Mouse (Mus musculus): Measurements from ENCODE around the gene Fut7. TPM values are rescaled to one million over a fixed set of nuclear protein-coding genes. Genes with fewer than 3 reads are reported as not detected.

The Fut7 gene
- not detected in 2 replicates for polyA plus RNA-seq (2014; fragmentation: Nextera tagmentation; extraction: Ambion mirVana)

DNA sequence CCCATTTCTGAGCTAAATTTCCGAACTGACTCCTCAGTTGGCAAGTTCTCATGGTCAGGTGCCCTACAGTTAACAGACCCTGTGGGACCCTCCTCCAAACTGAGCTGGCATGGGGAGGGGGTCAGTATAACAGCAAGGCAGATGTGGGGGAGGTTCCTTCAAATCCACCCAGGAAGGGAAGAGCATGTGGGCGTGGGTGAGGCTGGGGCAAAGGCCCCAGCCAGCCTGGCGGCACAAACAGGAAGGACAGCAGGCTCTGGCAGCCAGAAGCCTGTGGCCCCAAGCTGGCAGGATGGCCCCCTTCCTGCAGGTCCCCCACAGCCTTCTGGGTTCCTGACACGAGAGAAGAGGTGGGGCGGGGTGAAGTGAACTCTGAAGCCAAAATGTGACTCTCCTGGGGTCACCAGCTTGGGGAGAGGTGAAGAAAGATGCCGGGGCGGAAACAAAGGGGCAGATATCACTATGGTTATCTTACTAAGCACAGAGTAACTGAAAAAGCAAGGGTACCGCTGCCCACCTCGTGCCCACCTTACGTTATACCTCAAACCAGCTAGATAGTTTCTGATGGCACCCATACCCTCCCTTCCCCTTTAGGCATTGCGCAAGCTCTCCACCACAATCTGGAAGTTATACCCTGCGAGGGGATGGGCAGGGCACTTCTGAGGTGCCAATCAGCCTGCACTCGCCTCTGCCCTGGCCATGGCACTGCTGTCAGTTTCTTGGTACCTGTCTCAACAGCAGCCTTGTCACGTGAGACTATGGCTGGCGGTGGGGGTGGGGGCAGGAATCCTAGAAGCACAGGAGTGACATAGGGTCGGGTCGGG lies at the start of gene Fut7:
Fut7 (plus strand) TSS at position 681 of the 824 bp plus-strand sequence.
- H3K27ac ChIP-seq (replicated peaks; ENCODE audit: low read depth, low read length): no peak within 1 kb of the TSS

GRCm38 (mm10) chr2:25373431-25373830 lies 49.6 kb upstream of the Fut7 start:
- 49% methylated on average over 2 of the region's 2 CpGs for WGBS
- Histone ChIP-seq H3K27ac (replicated peaks; ENCODE audit: low read depth, low read length) (no peak overlapping the region), H3K9ac (ENCODE audit: low read length) (peak overlapping the region; percentile 77), H3K4me2 (ENCODE audit: low read depth, severe bottlenecking) (peak overlapping the region; percentile 93), H3K36me3 (ENCODE audit: control insufficient read depth, insufficient read depth, low read length) (peaks cover 18% of the 10 kb centered on the region), H3K9me3 (ENCODE audit: control insufficient read depth, low read length) (no peaks in the 10 kb centered on the region), H3K4me3 (ENCODE audit: low read depth, low read length) (peak overlapping the region; percentile 72), H3K27me3 (ENCODE audit: control insufficient read depth, insufficient read depth, low read length) (no peaks in the 10 kb centered on the region), H3K4me1 (ENCODE audit: control insufficient read depth, insufficient read depth, low read length) (peaks cover 21% of the 10 kb centered on the region)
- DNase-seq (ENCODE audit: low spot score) (no peak), ATAC-seq (ENCODE audit: insufficient number of reproducible peaks, low FRiP score, low TSS enrichment, low read depth) (no peak)

More for the DNA sequence above, at the start of gene Fut7:
- no peaks in the 10 kb centered on the region for H3K36me3 ChIP-seq (ENCODE audit: control insufficient read depth, insufficient read depth, low read length)
- peaks cover 26% of the 10 kb centered on the region for H3K27me3 ChIP-seq (ENCODE audit: control insufficient read depth, insufficient read depth, low read length)
- no peaks in the 10 kb centered on the region for H3K9me3 ChIP-seq (ENCODE audit: control insufficient read depth, low read length)
- WGBS: 58% methylated on average over 17 of the region's 17 CpGs
- no peak for ATAC-seq (ENCODE audit: insufficient number of reproducible peaks, low FRiP score, low TSS enrichment, low read depth)
- H3K4me3 ChIP-seq (ENCODE audit: low read depth, low read length): no peak within 1 kb of the TSS
- H3K4me1 ChIP-seq (ENCODE audit: control insufficient read depth, insufficient read depth, low read length): no peaks in the 10 kb centered on the region
- no peak within 1 kb of the TSS for H3K9ac ChIP-seq (ENCODE audit: low read length)
- no peak for DNase-seq (ENCODE audit: low spot score)
- H3K4me2 ChIP-seq (ENCODE audit: low read depth, severe bottlenecking): no peak within 1 kb of the TSS

DNA sequence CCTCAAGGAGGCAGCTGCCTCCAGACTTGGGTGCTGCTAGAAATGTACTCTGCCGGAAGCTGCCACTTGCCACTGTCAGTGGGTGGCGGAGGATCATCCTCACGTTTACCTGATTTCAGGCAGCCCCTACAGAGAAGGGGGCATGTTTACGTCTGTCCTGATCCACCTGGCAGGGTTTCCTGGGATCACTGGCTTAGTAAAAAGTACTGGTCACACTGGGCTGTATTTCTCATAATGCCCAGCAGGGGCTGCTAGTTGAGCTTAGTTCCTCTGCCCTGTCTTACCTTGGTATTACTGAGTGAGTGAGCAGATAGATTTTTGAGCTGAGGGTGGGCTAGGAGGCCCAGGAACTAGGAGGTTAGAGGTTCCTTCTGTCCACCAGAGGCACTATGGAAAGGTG lies 46.5 kb upstream of the Fut7 start:
- ATAC-seq (ENCODE audit: insufficient number of reproducible peaks, low FRiP score, low TSS enrichment, low read depth): no peak
- DNase-seq (ENCODE audit: low spot score): peak; percentile 42
- Histone ChIP-seq H3K27me3 (ENCODE audit: control insufficient read depth, insufficient read depth, low read length) (no peaks in the 10 kb centered on the region), H3K4me2 (ENCODE audit: low read depth, severe bottlenecking) (no peak overlapping the region), H3K27ac (replicated peaks; ENCODE audit: low read depth, low read length) (no peak overlapping the region), H3K36me3 (ENCODE audit: control insufficient read depth, insufficient read depth, low read length) (peaks cover 18% of the 10 kb centered on the region), H3K9me3 (ENCODE audit: control insufficient read depth, low read length) (no peaks in the 10 kb centered on the region), H3K9ac (ENCODE audit: low read length) (no peak overlapping the region), H3K4me1 (ENCODE audit: control insufficient read depth, insufficient read depth, low read length) (peaks cover 18% of the 10 kb centered on the region), H3K4me3 (ENCODE audit: low read depth, low read length) (no peak overlapping the region)
- 66% methylated on average over 4 of the region's 4 CpGs for WGBS

DNA sequence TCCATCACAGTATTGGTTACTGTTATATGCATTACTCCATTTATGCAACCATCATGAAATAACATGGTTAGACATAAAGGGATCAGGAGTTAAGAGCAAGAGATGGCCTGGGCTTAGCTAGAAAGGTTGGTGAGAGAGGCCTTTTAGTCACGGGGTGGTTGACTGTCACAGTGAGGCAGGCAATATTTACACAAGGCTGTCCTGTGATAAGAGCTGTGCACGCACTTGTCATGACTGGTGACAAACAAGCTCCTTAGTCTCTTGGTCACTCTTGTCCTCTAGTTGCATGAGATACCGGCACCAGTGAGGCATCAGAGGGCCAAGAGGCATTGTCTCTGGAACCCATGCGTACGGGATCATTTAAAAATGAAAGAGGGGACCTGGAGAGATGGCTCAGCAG lies 38.6 kb upstream of the Fut7 start:
- Histone ChIP-seq H3K36me3 (ENCODE audit: control insufficient read depth, insufficient read depth, low read length) (no peaks in the 10 kb centered on the region), H3K4me1 (ENCODE audit: control insufficient read depth, insufficient read depth, low read length) (no peaks in the 10 kb centered on the region), H3K27ac (replicated peaks; ENCODE audit: low read depth, low read length) (no peak overlapping the region), H3K27me3 (ENCODE audit: control insufficient read depth, insufficient read depth, low read length) (no peaks in the 10 kb centered on the region), H3K4me2 (ENCODE audit: low read depth, severe bottlenecking) (no peak overlapping the region), H3K9ac (ENCODE audit: low read length) (no peak overlapping the region), H3K9me3 (ENCODE audit: control insufficient read depth, low read length) (no peaks in the 10 kb centered on the region), H3K4me3 (ENCODE audit: low read depth, low read length) (no peak overlapping the region)
- DNase-seq (ENCODE audit: low spot score) (no peak), ATAC-seq (ENCODE audit: insufficient number of reproducible peaks, low FRiP score, low TSS enrichment, low read depth) (no peak)
- WGBS: 82% methylated on average over 5 of the region's 5 CpGs

DNA sequence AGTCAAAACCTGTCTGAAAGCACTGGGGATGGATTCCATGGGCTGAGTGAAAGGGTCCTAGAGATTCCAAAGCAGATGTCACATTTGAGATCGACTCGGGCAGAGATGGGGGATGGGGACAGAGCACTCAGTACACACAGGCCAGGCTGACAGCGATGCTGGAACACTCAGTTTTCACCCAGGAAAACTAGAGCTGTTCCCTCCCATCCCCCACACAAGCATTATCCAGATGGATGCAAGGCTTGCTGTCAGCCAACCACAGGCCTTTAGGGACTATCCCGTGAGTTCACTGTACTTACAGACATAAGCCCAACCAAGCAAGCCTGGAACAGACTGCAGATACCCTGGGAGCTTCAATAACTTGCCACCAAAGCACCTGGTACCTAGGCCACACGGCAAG lies 31.8 kb upstream of the Fut7 start:
- Histone ChIP-seq H3K4me3 (ENCODE audit: low read depth, low read length) (no peak overlapping the region), H3K9me3 (ENCODE audit: control insufficient read depth, low read length) (no peaks in the 10 kb centered on the region), H3K4me1 (ENCODE audit: control insufficient read depth, insufficient read depth, low read length) (no peaks in the 10 kb centered on the region; the same call in 1 of the 2 replicates), H3K36me3 (ENCODE audit: control insufficient read depth, insufficient read depth, low read length) (no peaks in the 10 kb centered on the region), H3K9ac (ENCODE audit: low read length) (no peak overlapping the region), H3K4me2 (ENCODE audit: low read depth, severe bottlenecking) (no peak overlapping the region), H3K27ac (replicated peaks; ENCODE audit: low read depth, low read length) (no peak overlapping the region), H3K27me3 (ENCODE audit: control insufficient read depth, insufficient read depth, low read length) (peaks cover 24% of the 10 kb centered on the region)
- no peak for DNase-seq (ENCODE audit: low spot score)
- WGBS: 77% methylated on average over 5 of the region's 5 CpGs
- no peak for ATAC-seq (ENCODE audit: insufficient number of reproducible peaks, low FRiP score, low TSS enrichment, low read depth)

DNA sequence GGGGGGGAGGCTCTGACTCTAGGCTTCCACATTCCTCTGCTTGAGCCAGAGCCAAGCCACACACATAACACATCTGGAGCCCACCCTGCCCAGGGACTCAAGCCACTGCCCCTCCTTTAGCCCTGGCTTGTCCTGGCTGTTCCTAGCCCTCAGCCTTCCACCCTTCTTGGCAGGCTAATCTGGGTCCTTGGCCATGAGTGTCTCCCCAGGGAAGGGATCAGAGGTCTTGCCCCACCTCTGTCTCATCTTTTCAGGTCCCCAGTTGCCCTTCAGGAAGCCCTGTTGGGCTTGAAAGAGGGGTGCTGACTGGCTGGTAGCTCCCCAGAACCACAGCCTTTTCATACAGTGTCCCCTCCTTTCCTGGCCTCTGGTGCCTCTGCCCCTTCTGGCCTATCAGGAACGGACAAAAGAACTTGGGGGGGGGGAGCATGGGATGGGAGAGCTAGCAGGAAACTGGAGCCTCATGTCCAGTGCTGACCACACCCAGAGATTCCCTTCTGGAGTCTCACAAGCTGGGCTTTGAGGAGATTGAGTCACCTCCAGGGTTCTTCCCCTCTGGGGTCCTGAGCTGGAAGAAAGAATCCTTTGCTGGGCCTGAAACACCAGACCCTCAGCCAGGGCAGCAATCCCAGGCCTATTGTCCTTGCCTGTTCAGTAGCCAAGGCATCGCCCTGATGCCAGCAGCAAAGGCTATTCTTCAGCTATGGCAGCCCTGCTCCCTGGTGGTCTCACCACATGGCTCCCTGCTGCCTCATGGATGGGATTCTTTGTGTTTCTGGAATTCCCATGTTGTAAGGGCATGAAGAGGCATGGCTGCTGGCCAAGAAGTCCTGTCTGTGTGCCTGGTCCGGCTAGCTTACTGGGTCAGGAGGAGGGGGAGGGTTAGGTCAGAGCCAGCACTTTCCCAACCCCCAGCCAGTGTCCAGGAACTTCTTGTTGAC lies 28.5 kb upstream of the Fut7 start:
- Histone ChIP-seq H3K27me3 (ENCODE audit: control insufficient read depth, insufficient read depth, low read length) (peaks cover 45% of the 10 kb centered on the region), H3K9me3 (ENCODE audit: control insufficient read depth, low read length) (no peaks in the 10 kb centered on the region), H3K4me3 (ENCODE audit: low read depth, low read length) (no peak overlapping the region), H3K27ac (replicated peaks; ENCODE audit: low read depth, low read length) (no peak overlapping the region), H3K9ac (ENCODE audit: low read length) (no peak overlapping the region), H3K4me1 (ENCODE audit: control insufficient read depth, insufficient read depth, low read length) (no peaks in the 10 kb centered on the region; the same call in 1 of the 2 replicates), H3K36me3 (ENCODE audit: control insufficient read depth, insufficient read depth, low read length) (no peaks in the 10 kb centered on the region), H3K4me2 (ENCODE audit: low read depth, severe bottlenecking) (no peak overlapping the region)
- DNase-seq (ENCODE audit: low spot score) (no peak), ATAC-seq (ENCODE audit: insufficient number of reproducible peaks, low FRiP score, low TSS enrichment, low read depth) (no peak)
- 53% methylated on average over 3 of the region's 3 CpGs for WGBS

DNA sequence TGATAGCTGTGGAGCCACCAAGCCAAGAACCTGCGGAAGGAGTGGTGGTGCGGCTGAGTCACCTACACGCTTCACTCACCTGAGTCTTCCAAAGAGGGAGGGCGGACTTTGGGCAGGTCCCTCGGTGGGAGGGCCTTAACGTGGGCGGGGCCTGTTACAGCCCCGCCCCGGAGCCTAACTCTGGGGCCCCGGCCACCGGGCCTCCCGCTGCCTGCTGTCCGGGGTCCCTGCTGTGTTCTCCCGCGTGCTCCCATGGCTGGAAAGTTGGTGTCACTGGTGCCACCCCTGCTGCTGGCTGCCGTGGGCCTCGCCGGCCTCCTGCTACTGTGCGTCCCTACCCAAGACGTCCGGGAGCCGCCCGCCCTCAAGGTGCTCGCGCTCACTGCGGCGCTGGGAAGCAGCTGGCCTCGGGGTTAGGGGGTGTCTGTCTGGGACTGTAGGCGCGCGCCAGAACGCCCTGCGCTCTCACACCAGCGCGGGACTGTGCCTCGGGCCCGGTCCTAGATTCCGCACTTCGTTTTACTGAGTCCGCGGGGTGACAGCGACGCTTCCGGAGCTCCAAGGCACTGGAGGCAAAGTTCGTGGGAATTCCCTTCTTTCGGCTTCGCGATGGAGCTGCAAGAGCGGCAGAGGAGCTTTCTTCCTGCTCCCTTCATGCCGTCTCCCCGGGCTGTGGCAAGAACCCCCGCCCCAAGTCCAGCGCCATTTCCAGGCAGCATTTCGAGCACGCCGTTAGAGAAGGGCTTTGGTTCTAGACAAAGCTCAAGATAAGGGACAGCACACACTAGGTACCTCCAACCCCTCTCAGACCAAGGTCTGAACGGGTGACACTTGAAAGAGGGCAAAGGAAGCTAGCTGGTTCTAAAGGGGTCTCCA lies 27.1 kb upstream of the Fut7 start, which contains the start of gene Entpd2:
Entpd2 (plus strand) TSS at position 154 of the 876 bp plus-strand sequence.
- peak within 1 kb of the TSS; percentile 53 for H3K4me2 ChIP-seq (ENCODE audit: low read depth, severe bottlenecking)
- no peaks in the 10 kb centered on the region; the same call in 1 of the 2 replicates for H3K4me1 ChIP-seq (ENCODE audit: control insufficient read depth, insufficient read depth, low read length)
- no peak within 1 kb of the TSS for H3K9ac ChIP-seq (ENCODE audit: low read length)
- 1% methylated on average over 57 of the region's 57 CpGs for WGBS
- H3K4me3 ChIP-seq (ENCODE audit: low read depth, low read length): peak within 1 kb of the TSS; percentile 26
- no peak for ATAC-seq (ENCODE audit: insufficient number of reproducible peaks, low FRiP score, low TSS enrichment, low read depth)
- no peaks in the 10 kb centered on the region for H3K36me3 ChIP-seq (ENCODE audit: control insufficient read depth, insufficient read depth, low read length)
- H3K27me3 ChIP-seq (ENCODE audit: control insufficient read depth, insufficient read depth, low read length): peaks cover 58% of the 10 kb centered on the region
- H3K27ac ChIP-seq (replicated peaks; ENCODE audit: low read depth, low read length): no peak within 1 kb of the TSS
- H3K9me3 ChIP-seq (ENCODE audit: control insufficient read depth, low read length): no peaks in the 10 kb centered on the region
- DNase-seq (ENCODE audit: low spot score): peak; percentile 32

All from limb, embryonic 11.5 days (tissue).